Mouse (Mus musculus) brain, embryonic 14.5 days (tissue): ENCODE measurements around the gene Smagp.
A peak's percentile ranks its signal among the peaks of the same experiment; 100 is the strongest.

Experiments
- CTCF ChIP-seq: fragments of 200-500 bp; IDR thresholded peaks from 2 replicates; pipeline ENCODE4 v1.5.1; 2012; ENCODE audit warnings: inconsistent platforms, mild to moderate bottlenecking, moderate library complexity, borderline replicate concordance; ENCODE audit not compliant: insufficient read depth, insufficient read length; ENCODE audit errors: extremely low read depth
- POLR2A ChIP-seq: fragments of 200-500 bp; IDR thresholded peaks from 2 replicates; pipeline ENCODE4 v1.6.1; 2012; ENCODE audit warnings: mild to moderate bottlenecking, inconsistent platforms, borderline replicate concordance; ENCODE audit not compliant: poor library complexity, insufficient read depth, insufficient read length, severe bottlenecking; ENCODE audit errors: extremely low read depth

DNA sequence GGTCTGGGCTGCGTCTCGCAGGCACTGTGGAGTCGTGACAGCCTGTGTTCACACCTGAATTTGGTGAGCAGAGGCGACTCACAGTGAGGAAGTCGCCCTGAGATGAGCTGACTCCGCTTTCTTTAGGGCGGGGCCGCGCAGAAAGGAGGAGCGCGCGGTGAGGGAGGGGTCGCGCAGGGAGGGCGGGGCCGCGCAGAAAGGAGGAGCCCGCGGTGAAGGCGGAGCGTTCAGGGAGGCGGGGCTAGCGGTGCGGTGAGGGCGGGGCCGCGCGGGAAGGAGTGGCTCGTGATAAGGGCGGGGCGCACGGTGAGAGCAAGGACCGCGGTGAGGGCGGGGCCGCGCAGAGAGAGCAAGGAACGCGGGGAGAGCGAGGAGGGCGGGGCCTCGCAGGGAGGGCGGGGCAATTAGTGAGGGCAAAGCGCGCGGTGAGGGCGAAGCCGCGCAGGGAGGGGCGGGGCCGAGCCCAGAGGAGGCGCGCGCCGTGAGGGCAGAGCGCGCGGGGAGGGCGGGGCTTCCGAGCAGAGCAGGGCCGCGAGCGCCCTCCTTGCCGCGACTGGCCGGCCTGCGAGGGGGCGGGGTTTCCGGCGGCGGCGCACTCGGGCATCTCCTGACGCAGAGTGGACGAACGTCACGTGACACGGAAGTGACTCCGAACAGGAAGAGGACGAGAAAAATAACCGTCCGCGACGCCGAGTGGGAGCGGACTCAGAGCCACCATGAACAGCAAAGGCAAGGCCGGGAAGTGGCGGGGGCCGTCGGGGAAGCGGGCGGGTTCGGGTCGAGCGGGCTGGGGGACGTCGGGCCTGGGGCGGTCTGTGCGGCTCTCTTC, 21.5 kb downstream of the Smagp start, which contains the start of gene Dazap2:
- no peak for TF ChIP-seq CTCF
- peak; percentile 41; the same call in 1 of the 2 replicates for TF ChIP-seq POLR2A
